Mouse (Mus musculus) c-Kit-positive CD71-positive TER-119-positive erythroid progenitor cells, embryonic 14.5 days (primary cell): Measurements from ENCODE around the gene Timp3.

Source experiments
- DNase-seq: peaks from one replicate; pipeline ENCODE4 v3.0.0-alpha.2; 2013; ENCODE audit warnings: low spot score

Timp3 gene

DNA sequence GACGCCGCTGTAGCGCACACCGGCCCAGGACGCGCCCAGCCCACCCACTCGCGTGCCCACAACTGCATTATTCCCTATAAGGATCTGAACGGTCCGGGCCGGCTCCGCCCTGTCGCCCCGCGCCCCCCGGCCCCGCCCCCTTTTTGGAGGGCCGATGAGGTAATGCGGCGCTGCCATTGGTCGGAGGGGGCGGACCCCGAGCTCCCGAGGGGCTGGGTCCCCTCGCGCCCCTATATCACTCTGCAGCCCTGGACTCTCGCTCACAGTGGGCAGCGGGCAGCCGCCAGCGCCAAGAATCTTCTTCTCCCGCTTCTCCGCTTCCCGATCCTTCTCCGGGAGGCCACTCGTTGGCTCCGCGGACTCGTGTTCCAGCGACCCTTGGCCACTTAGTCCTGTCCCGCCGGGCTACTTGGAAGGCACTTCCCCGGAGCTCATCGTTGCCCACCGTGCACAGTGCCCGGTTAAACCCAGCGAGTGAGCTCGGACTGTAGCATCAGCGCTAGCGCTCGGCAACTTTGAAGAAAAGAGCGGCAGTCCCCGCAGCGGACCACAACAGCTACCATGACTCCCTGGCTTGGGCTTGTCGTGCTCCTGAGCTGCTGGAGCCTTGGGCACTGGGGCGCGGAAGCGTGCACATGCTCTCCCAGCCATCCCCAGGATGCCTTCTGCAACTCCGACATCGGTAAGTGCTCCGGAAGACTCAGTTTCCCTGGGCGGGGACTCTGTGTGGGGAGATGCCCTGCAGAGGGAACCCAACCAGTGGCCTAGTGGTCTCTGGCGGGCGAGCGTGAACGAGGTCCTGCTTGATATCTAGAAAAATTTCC lies at the start of gene Timp3:
Gene Timp3, plus strand, starts transcription at position 80 of the 824 bp plus-strand sequence.
- no peak for DNase-seq

GRCm38 (mm10) chr10:86256221-86256620 lies 44.0 kb upstream of the Timp3 start:
- DNase-seq, result no peak

GRCm38 (mm10) chr10:86257045-86257444 lies 43.1 kb upstream of the Timp3 start:
- DNase-seq, result no peak

DNA sequence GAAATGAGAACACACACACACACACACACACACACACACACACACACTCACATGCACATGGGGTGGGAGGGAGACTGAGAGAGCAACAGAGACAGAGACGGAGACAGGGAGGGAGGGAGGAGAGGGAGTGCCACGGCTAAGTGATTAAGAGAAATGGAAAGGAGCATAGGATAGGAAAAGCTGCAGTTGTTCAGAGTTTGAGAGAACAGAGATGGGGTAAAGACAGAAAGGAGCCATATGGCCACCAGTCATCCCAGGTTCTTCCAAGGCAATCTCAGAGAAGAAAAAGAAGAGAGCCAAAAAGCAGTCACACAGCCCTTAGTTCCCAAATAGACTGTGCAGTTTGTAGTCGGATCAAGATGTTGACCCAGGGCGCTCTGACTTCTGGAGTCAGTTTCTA lies 42.1 kb upstream of the Timp3 start:
- DNase-seq, result no peak

DNA sequence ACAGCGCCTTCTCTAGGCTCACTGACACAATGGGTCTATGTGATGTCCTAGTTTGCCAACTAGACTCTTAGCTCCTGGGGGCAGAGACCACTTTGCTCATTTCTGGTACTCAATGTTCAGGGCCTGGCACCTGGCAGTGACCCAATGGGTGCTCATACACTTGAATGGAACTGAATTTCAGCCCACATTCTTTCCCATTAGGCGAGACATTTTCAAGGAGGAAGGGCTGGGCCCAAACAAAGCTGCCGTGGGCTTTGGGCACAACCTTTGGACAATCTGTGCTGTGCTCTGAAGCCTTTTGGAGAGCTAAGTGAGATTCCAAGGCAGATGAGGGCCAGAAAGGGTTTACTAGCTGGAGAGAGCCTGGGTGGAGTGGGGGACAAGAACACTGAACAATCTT lies 41.2 kb upstream of the Timp3 start:
- DNase-seq, result no peak

- DNase-seq, result no peak
Measured at GRCm38 (mm10) chr10:86261725-86262124, 38.4 kb upstream of the Timp3 start.

GRCm38 (mm10) chr10:86264618-86265017 lies 35.6 kb upstream of the Timp3 start:
- DNase-seq, result no peak

- no peak for DNase-seq
Measured at GRCm38 (mm10) chr10:86270254-86270653, 29.9 kb upstream of the Timp3 start.

- DNase-seq, result no peak
Measured at GRCm38 (mm10) chr10:86272826-86273225, 27.3 kb upstream of the Timp3 start.

DNA sequence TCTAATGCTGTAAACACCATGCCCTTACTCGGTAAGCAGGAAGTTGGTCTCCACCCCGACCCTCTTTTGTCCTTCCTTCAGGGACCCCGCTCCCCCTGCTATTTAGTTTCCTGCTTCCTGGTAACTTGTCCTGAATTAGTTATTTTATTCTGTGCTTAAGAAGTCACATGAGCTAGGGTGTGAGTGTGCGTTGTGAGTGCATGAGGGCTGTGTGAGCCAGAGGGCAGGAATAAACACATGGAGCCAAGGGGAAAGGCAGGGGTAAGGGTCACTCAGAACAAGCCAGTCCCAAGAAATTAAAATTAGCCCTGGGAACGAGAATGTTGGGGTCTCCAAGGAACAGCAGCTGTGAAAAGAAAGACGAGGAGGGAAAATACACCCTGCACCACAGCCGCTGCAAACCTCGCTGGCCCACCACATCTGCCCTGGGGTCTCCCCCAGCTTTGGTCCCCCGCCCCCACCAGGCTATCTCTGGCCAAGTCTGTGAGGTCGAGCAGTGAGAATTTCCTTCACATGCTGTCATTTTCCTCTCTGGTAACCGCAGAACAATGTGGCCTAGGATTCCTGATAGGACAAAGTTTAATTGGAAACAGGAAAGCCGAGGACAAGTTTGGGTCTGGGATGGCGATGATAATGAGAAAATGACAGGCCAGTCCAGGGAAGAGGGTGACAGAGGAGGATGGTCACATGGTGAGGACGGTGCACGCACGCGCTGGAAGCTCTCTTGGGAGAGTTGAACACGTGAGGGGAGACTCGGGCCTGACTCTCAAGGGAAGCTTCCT lies 26.6 kb upstream of the Timp3 start:
- no peak for DNase-seq

DNA sequence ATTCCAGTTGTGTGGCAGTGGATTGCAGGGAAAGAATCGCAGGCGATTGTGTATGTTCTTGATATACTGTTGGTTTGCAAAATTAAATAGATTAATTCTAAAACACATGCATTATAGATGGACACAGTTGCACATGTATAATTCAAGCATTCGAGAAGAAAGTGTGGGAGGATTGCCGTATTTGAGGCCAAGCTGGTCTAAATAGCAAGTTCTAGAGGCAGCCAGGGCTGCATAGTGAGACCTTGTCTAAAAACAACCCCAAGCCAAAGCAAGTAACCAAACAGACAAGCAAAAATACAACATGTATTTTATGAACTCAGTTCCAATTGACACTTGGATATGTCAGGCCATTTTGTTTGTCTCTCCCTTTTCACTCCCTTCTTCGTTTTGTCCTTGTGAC lies 24.6 kb upstream of the Timp3 start:
- no peak for DNase-seq

DNA sequence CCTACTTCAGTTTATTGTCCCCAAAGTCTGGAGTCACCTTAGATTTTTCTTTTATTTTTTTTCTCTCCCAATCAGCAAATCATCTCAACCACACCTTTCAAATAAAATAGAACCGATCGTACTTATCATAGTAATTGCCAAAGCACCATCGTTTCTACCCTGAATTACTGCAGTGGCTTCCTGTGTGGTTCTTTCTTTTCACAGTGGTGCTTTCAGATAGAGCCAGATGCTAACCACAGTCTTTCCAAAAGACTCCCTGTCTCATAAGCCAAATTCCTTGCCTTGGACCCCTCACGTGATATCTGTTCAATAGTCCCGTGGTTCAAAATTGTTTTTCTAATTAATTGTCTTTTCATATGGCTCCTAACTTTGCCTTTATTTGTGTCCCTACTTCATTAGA lies 22.8 kb upstream of the Timp3 start:
- DNase-seq, result no peak

- no peak for DNase-seq
Measured at GRCm38 (mm10) chr10:86278481-86278880, 21.7 kb upstream of the Timp3 start.

DNA sequence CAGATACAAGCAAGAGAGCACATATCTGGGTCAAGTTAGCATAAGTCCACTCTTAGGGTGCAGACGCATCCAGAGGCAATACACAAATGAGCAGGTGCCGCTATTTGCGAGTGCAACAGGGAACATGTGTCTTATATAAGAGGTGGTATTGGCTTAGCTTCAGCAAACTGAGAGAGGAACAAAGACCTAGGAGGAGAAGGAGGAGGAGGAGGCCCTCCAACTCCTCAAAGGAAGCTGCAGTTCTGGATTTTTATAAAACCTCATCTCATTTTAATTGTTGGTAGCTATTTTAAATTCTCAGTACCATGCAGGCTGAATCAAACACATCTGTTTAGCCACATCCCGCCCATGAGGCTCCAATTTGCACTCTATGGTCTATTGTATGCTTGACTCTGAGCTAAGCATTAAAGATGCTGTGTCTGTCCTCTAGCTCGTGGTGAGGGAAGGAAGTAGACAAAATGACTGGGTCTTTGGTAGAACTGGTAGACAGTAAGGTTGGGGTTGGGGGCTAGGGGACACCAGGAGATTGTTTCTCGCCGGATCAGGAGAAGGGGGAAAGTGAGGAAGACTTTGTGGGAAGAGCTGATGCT lies 20.5 kb upstream of the Timp3 start:
- no peak for DNase-seq

DNA sequence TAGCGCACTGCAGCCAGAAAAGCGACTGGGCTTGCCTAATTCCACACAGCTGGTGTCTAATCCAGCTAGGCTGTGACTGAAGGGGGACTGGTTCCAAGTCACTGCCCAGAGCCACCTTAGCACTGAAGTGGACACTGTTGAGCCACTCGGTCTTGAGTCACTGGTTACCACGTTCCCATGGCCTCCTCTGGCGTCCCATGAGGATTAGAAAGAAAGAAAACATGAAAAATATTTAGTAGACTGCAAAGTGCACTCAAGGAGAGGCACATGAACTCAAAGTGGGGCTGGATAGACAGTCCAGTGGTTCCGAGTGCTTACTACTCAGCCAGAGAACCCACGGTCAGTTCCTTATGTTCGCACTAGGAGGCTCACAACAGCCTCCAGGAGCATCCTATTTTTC lies 18.9 kb upstream of the Timp3 start:
- no peak for DNase-seq

DNA sequence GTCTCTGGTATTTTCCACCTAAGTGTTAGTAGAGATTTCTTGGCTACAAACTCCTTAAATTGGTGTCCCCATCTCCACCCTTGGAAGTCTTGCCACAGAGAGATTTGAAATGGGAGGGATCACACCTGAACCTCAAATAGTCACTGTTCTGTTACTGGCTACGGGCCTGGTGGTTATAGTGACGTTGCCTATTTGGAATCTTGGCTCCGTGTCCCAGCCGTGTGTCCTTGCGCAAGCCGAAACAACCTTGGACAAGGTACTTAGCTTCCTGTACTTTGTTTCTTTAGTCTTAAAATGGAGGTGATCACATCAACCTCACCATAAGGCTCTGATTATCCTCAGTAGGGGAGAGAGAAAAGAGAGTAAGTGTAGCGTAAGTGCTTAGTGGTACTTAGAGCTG lies 13.7 kb upstream of the Timp3 start:
- no peak for DNase-seq

- no peak for DNase-seq
Measured at GRCm38 (mm10) chr10:86290109-86290771, 9.9 kb upstream of the Timp3 start.

DNA sequence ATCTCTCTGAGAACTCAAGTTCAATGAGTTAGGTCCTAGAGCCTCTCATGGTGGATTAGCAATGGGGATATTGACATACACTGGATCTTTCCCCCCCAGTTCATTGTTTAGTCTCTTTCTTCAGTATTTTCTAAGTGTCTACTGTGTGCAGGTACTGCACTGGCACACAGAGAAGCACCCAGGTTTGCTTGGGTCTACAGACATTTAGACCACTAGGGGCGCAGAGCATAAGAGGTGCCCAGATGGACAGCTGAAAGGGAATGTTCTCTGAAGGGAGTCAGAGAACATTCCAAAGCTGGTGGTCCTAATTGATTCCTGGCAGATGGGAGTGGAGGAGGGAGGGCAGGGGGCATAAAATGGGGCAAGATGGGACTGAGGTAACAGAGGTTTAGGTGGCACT lies 6.3 kb upstream of the Timp3 start:
- no peak for DNase-seq

DNA sequence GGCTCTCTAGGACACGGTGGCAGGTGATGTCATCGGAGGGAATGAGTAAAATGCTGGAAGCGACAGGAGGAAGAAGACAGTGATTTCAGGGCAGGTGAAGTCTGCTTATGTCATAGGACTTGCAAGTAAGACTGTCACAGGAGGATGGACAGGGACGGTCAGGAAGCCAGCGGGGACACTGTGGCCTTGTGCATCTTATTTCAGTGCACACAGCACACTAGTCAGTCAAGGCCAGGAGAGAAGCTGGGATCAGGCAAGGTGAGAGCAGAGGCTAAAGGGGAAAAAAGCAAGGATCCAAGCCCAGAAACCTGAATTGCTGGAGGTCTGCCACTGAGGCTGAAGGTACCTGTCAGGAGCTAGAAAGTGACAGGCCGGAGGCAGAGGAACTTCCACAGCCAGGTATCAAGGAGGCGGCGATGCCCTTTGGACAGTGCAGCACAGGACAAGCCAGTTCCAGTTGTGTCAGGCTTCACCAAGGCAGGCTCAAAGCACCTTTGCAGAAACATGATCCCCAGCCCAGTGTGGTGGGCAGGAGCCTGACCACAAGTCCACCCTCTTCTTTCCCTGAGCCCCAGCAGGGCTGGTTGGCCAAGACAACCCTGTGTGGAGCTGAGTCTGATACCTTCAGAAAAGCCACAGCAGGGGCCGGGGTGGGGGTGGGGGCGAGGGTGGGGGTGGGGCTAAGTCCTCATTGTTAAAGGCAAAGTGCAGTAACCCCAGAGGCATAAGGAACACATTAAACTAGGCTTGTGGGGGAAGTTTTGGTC lies 5.4 kb upstream of the Timp3 start:
- DNase-seq, result no peak

DNA sequence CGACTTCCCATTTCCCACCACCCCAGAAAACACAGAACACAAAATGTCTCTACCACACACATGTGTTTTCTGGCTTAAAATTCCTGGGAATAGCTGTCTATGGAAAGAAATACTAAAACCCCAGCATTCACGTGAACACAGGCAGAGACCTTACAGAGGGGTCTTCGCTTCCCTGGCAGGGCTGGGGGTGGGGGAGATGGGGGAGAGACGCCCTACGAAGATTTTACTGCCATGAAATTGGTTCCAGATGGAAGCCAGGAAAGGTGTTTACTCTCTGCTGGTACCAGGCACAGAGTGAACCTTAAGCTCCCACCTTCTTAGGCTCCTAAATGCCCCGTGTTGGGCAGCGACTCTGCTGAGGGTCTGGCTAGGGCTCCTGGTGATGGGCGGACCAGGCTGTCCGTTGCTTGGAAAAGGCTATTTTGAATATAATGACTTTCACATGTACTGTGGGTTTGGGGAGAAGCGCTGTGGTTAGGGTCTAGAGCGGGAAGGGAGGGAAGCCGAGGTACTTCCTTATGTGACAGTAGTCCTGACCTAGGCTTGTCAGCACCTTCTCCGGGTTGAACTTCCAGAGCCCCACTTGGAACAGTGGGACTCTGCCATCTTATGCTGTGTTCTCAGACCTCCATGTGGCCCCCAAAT lies 4.6 kb upstream of the Timp3 start:
- peak; percentile 13 for DNase-seq

GRCm38 (mm10) chr10:86296111-86296510 lies 4.1 kb upstream of the Timp3 start:
- DNase-seq, result peak; percentile 45
